Mouse (Mus musculus) urinary bladder, postnatal 25 days (tissue): ENCODE data around the gene Tmem120b.
"Not testable (repeated sequence)": the region's sequence is repeated elsewhere in the genome, so short reads cannot be mapped to it uniquely, and the experiment has no call there.

Experiments
- DNase-seq: peaks from one replicate; pipeline ENCODE4 v3.0.0; 2022; ENCODE audit warnings: low spot score

The Tmem120b gene

GRCm38 (mm10) chr5:123051736-123052135 lies 16.5 kb upstream of the Tmem120b start:
- no peak for DNase-seq

GRCm38 (mm10) chr5:123057366-123058250 lies 10.6 kb upstream of the Tmem120b start:
- peak; percentile 97 for DNase-seq

- DNase-seq, result no peak
Observed at GRCm38 (mm10) chr5:123058251-123059102, 9.7 kb upstream of the Tmem120b start.

GRCm38 (mm10) chr5:123059757-123060520 lies 8.3 kb upstream of the Tmem120b start:
- no peak for DNase-seq

GRCm38 (mm10) chr5:123060706-123061401 lies 7.4 kb upstream of the Tmem120b start:
- no peak for DNase-seq

- not testable (repeated sequence) for DNase-seq
Observed at GRCm38 (mm10) chr5:123061402-123061749, 6.8 kb upstream of the Tmem120b start.

GRCm38 (mm10) chr5:123063141-123063540 lies 5.1 kb upstream of the Tmem120b start:
- no peak for DNase-seq

- peak; percentile 73 for DNase-seq
Observed at GRCm38 (mm10) chr5:123064207-123064606, 4.0 kb upstream of the Tmem120b start.

GRCm38 (mm10) chr5:123067395-123067995 lies 720 bp upstream of the Tmem120b start:
- DNase-seq, result no peak

- no peak for DNase-seq
Observed at GRCm38 (mm10) chr5:123068714-123069113, 499 bp downstream of the Tmem120b start.

GRCm38 (mm10) chr5:123075576-123076418 lies 7.6 kb downstream of the Tmem120b start:
- peak; percentile 98 for DNase-seq

GRCm38 (mm10) chr5:123076419-123077281 lies 8.4 kb downstream of the Tmem120b start:
- DNase-seq, result no peak

GRCm38 (mm10) chr5:123079568-123079967 lies 11.4 kb downstream of the Tmem120b start:
- no peak for DNase-seq

- no peak for DNase-seq
Observed at GRCm38 (mm10) chr5:123080041-123080440, 11.8 kb downstream of the Tmem120b start.

- no peak for DNase-seq
Observed at GRCm38 (mm10) chr5:123080510-123080909, 12.3 kb downstream of the Tmem120b start.

- no peak for DNase-seq
Observed at GRCm38 (mm10) chr5:123083340-123084050, 15.3 kb downstream of the Tmem120b start.

- no peak for DNase-seq
Observed at GRCm38 (mm10) chr5:123086501-123086900, 18.3 kb downstream of the Tmem120b start.

- DNase-seq, result no peak
Observed at GRCm38 (mm10) chr5:123088784-123089183, 20.6 kb downstream of the Tmem120b start.
